Mouse (Mus musculus) kidney, adult 9 months (tissue): ENCODE measurements at regions not wholly inside any gene's neighbourhood (a gene's known extent, or its start where the extent isn't known, plus 50 kb on each side); places are given as distances from the start of the nearest gene placed in this dataset.
A peak's percentile ranks its signal among the peaks of the same experiment; 100 is the strongest.
"Not testable (repeated sequence)": the region's sequence is repeated elsewhere in the genome, so short reads cannot be mapped to it uniquely, and the experiment has no call there.

Experiments
- DNase-seq: peaks from one replicate; pipeline ENCODE4 v3.0.0; 2022

- DNase-seq: no peak
Measured at GRCm38 (mm10) chr1:168662755-168663284, 230.8 kb upstream of the Pbx1 start.

GRCm38 (mm10) chr1:168660956-168661355, 228.9 kb upstream of the Pbx1 start:
- no peak for DNase-seq

DNA sequence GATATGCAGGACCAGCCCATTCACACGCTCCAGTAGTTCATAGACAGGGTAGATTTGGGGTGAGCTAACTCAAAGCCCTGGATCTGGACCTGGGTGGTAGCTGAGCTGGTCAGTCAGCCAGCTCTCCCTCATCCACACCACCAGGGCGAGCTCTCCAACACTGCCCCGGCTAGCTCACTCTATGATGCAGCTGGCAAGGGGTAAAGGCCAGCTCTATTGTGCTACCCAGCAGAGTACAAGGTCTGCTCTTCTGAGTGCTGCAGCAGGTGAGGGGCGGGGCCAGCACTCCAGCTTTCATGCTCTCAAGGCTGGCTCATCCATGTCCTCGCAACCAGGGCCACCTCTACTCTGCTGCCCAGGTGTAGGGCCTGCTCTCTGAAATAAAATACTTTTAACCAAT, 227.5 kb upstream of the Pbx1 start:
- DNase-seq: peak; percentile 14

DNA sequence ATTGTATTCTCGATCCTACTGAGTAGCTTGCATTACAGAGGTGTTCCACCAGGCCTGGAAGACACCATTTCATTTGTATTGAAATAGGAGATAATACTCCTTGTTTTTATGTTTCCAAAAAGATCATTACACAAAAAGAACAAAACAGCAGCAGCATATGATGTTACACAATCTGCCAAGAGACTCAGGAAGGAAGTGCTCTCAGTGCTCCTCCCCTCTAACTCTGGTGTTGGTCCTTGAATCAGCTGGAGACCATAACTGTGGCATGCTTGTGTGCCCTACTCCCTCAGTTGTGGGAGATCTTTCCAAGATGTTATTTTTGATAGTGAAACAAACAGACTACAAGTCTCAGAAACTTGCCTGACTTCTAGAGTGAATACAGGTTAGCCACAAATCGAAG, 200.8 kb upstream of the Pbx1 start:
- DNase-seq: no peak

- DNase-seq: no peak
Measured at GRCm38 (mm10) chr1:168631979-168632378, 199.9 kb upstream of the Pbx1 start.

- not testable (repeated sequence) for DNase-seq
Measured at GRCm38 (mm10) chr1:168601967-168602366, 169.9 kb upstream of the Pbx1 start.

DNA sequence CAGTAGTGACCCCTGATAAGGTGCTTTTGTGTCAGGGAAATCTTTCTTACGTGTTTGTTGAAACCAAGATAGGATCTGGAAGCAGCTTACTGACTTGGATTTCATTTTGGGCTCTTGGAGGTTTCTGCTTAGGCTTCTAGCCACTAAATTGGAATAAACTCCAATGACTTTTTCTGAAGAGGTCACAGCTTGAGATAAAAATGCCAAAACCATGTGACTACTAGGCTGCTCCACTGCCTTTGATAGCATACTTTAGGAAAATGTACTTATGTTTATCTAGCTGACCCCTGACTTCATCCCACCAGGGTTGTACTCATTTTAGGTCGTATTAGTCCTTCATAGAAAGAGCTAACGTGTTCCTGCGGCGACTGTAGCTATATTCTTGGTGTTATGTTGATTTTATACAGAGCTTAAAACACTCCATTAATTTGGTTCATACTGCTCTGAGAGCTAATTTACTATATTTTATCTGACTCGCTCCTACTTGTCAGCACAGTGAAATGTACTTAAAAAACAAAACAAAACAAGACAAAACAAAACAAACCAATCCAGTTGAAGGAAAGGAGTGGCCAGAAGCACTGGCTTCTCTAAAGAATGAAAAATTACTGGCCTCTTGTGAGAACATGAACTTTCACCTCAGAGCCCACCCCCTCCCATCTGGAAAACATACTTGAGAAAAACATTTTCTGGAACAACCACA, 168.5 kb upstream of the Pbx1 start:
- no peak for DNase-seq

GRCm38 (mm10) chr1:168598191-168598667, 166.2 kb upstream of the Pbx1 start:
- peak; percentile 4 for DNase-seq

DNA sequence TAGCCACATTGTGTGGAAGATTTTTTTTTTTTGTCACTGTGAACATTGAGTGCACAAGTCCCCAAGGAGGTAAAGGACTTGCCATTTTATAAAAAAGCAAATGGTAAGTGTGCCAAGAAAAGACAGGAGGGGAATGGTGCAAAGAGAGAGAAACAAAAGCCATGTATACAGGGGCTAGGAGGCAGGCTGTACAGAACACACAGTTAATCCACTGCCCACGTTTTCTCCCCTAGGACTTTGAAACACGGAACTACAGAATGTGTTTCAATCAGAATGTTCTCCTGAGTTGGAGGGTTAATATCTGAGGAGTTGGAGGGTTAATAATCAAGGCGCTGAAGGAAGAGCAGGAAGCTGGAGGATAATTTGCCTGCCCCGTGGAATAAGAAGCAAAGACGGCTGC, 165.4 kb upstream of the Pbx1 start:
- peak; percentile 5 for DNase-seq

DNA sequence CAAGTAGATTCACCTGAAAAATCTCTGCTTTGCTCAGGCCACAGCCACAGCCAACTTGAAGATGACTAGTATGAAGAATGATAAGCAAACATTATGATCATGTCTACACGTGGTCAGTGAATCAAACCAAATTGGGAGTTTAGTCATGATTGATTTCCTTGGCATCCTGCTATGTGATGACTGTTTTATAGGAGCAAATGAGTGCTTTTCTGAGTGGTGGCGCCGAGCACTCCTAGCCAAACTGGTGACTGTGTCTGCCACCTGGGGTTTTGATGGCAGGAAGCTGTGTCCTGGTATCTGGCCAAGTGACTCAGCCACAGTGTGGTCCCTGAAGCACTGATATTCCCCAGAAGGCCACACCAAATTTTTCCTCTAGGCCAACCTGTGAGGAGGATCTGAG, 152.1 kb upstream of the Pbx1 start:
- no peak for DNase-seq

GRCm38 (mm10) chr1:168582434-168582833, 150.4 kb upstream of the Pbx1 start:
- no peak for DNase-seq

GRCm38 (mm10) chr1:168569930-168570515, 138.0 kb upstream of the Pbx1 start:
- DNase-seq: no peak

- DNase-seq: no peak
Measured at GRCm38 (mm10) chr1:168552394-168552793, 120.3 kb upstream of the Pbx1 start.

- no peak for DNase-seq
Measured at GRCm38 (mm10) chr1:168549807-168550435, 117.9 kb upstream of the Pbx1 start.

GRCm38 (mm10) chr1:168546156-168546555, 114.1 kb upstream of the Pbx1 start:
- no peak for DNase-seq

DNA sequence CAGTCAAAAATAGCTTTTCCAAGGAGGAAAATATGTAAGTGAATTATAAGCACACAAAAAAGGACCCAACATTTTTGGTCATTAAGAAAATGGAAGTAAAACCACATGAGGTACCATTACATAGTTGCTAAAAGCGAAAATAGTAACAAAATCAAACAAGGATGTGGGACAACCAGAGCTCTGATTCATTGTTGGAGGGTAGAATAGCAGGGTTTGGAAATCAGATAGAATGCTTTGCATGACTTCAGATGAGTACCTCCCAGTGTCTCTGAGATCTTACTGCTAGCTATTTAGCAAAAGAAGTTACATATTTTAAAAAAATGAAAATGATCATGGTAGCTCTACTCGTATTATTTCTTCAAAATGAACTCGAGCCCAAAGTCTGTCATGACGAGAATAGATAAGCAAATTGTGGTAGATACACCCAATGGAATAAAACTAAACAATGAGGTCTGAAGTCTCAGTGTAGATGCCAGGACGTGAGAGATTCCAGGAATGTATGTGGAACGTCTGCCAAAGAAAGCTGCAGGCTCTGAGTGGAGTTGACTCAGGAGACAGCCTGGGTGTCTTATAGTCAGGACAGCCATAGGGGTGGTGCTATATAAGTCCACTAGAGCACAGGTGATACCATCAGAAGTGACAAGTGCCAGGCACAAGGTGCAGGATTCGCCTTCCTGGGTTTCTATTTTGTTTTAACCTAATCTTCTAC, 113.2 kb upstream of the Pbx1 start:
- no peak for DNase-seq

- no peak for DNase-seq
Measured at GRCm38 (mm10) chr1:168541231-168541630, 109.2 kb upstream of the Pbx1 start.

- DNase-seq: no peak
Measured at GRCm38 (mm10) chr1:168518087-168518486, 86.0 kb upstream of the Pbx1 start.

- DNase-seq: no peak
Measured at GRCm38 (mm10) chr1:168506326-168506725, 74.3 kb upstream of the Pbx1 start.

- no peak for DNase-seq
Measured at GRCm38 (mm10) chr1:168504773-168505172, 72.7 kb upstream of the Pbx1 start.

GRCm38 (mm10) chr1:168502266-168502665, 70.2 kb upstream of the Pbx1 start:
- peak; percentile 20 for DNase-seq

- no peak for DNase-seq
Measured at GRCm38 (mm10) chr1:168501375-168502169, 69.5 kb upstream of the Pbx1 start.
